Mouse (Mus musculus) olfactory bulb, adult 2 months (tissue): Measurements from ENCODE around the gene Fam189a1. TPM values are rescaled to one million over a fixed set of nuclear protein-coding genes. Genes with fewer than 3 reads are reported as not detected.

Experiments
- H3K27ac ChIP-seq: fragments of 200-500 bp; 2 replicates; pipeline ENCODE4 v1.5.1; 2012; ENCODE audit warnings: low read depth, low read length; ENCODE audit not compliant: insufficient read depth
- H3K4me1 ChIP-seq: fragments of 200-500 bp; 2 replicates; pipeline ENCODE4 v1.6.1; 2012; ENCODE audit warnings: low read length; ENCODE audit not compliant: control insufficient read depth, insufficient read depth
- H3K4me3 ChIP-seq: fragments of 200-500 bp; 2 replicates; pipeline ENCODE4 v1.5.1; 2012; ENCODE audit warnings: mild to moderate bottlenecking, low read depth, low read length, moderate library complexity; ENCODE audit not compliant: insufficient read depth
- CTCF ChIP-seq: fragments of 200-500 bp; IDR thresholded peaks from 2 replicates; pipeline ENCODE4 v1.5.1; 2012; ENCODE audit warnings: low read depth, mild to moderate bottlenecking, low read length, moderate library complexity; ENCODE audit not compliant: insufficient read depth
- POLR2A ChIP-seq: fragments of 200-500 bp; IDR thresholded peaks from 2 replicates; pipeline ENCODE4 v1.6.1; 2012; ENCODE audit warnings: mild to moderate bottlenecking, low read depth, low read length, moderate library complexity; ENCODE audit not compliant: insufficient read depth
- WGBS: fragments of 180-500 bp; shearing (Covaris S2); methylation state at CpG from one replicate; pipeline ENCODE4 v1.1.7; 2018; 5-methylcytosine and 5-hydroxymethylcytosine counted together
- polyA plus RNA-seq: library from polyadenylated mRNA; stranded (reverse); fragments of >200 nt; gene quantifications from 2 replicates; pipeline ENCODE4 v1.2.4, GENCODE M21; 2012; ENCODE audit warnings: low replicate concordance; ENCODE audit not compliant: missing spikeins, insufficient read depth, insufficient read length

The Fam189a1 gene
- polyA plus RNA-seq, 1 experiment: not detected

- Histone ChIP-seq H3K27ac (no peak overlapping the region), H3K4me1 (peaks cover 12% of the 10 kb centered on the region), H3K4me3 (no peak overlapping the region)
- 78% methylated on average over 7 of the region's 7 CpGs for WGBS
- TF ChIP-seq CTCF (no peak), POLR2A (no peak)
Observed at GRCm38 (mm10) chr7:65153846-65154245, 2.5 kb downstream of the Fam189a1 start.

GRCm38 (mm10) chr7:65151526-65151925, 4.8 kb downstream of the Fam189a1 start:
- TF ChIP-seq POLR2A (no peak), CTCF (no peak)
- no peak overlapping the region for H3K27ac ChIP-seq
- no peak overlapping the region for H3K4me3 ChIP-seq
- peaks cover 9% of the 10 kb centered on the region for H3K4me1 ChIP-seq
- 80% methylated on average over 7 of the region's 7 CpGs for WGBS

GRCm38 (mm10) chr7:65149040-65149439, 7.3 kb downstream of the Fam189a1 start:
- H3K4me3 ChIP-seq: no peak overlapping the region
- no peak overlapping the region for H3K27ac ChIP-seq
- 93% methylated on average over 9 of the region's 9 CpGs for WGBS
- no peak for TF ChIP-seq POLR2A
- TF ChIP-seq CTCF: no peak
- peaks cover 3% of the 10 kb centered on the region for H3K4me1 ChIP-seq

GRCm38 (mm10) chr7:65144881-65145280, 11.5 kb downstream of the Fam189a1 start:
- Histone ChIP-seq H3K4me3 (no peak overlapping the region), H3K27ac (no peak overlapping the region), H3K4me1 (peaks cover 7% of the 10 kb centered on the region)
- 43% methylated on average over 6 of the region's 6 CpGs for WGBS
- TF ChIP-seq CTCF: no peak
- no peak for TF ChIP-seq POLR2A

GRCm38 (mm10) chr7:65141907-65142698, 14.3 kb downstream of the Fam189a1 start:
- Histone ChIP-seq H3K27ac (no peak overlapping the region), H3K4me3 (no peak overlapping the region), H3K4me1 (peaks cover 7% of the 10 kb centered on the region)
- no peak for TF ChIP-seq CTCF
- TF ChIP-seq POLR2A: no peak
- WGBS: 43% methylated on average over 6 of the region's 6 CpGs

- Histone ChIP-seq H3K4me1 (peaks cover 7% of the 10 kb centered on the region), H3K27ac (no peak overlapping the region), H3K4me3 (no peak overlapping the region)
- 52% methylated on average over 5 of the region's 5 CpGs for WGBS
- no peak for TF ChIP-seq CTCF
- TF ChIP-seq POLR2A: no peak
Observed at GRCm38 (mm10) chr7:65140832-65141231, 15.5 kb downstream of the Fam189a1 start.

GRCm38 (mm10) chr7:65140099-65140498, 16.3 kb downstream of the Fam189a1 start:
- WGBS: 82% methylated on average over 5 of the region's 5 CpGs
- Histone ChIP-seq H3K4me3 (no peak overlapping the region), H3K4me1 (peaks cover 7% of the 10 kb centered on the region), H3K27ac (no peak overlapping the region)
- no peak for TF ChIP-seq CTCF
- no peak for TF ChIP-seq POLR2A

- 93% methylated on average over 3 of the region's 3 CpGs for WGBS
- Histone ChIP-seq H3K27ac (no peak overlapping the region), H3K4me1 (no peaks in the 10 kb centered on the region), H3K4me3 (no peak overlapping the region)
- no peak for TF ChIP-seq POLR2A
Observed at GRCm38 (mm10) chr7:65123766-65124165, 32.6 kb downstream of the Fam189a1 start.

GRCm38 (mm10) chr7:65116903-65117302, 39.5 kb downstream of the Fam189a1 start:
- no peaks in the 10 kb centered on the region for H3K4me1 ChIP-seq
- WGBS: 91% methylated on average over 7 of the region's 7 CpGs
- TF ChIP-seq POLR2A: no peak
- TF ChIP-seq CTCF: no peak
- H3K4me3 ChIP-seq: no peak overlapping the region
- H3K27ac ChIP-seq: no peak overlapping the region
